Mouse (Mus musculus) heart, embryonic 16.5 days (tissue): ENCODE data around the gene Lkaaear1. TPM values are rescaled to one million over a fixed set of nuclear protein-coding genes. Genes with fewer than 3 reads are reported as not detected.
A peak's percentile ranks its signal among the peaks of the same experiment; 100 is the strongest.

Experiments
- ATAC-seq: fragments of 200-750 bp; cut with Nextera tagmentation; replicated peaks from 2 replicates; pipeline ENCODE4 v1.8.0; 2017; ENCODE audit warnings: moderate number of reproducible peaks; ENCODE audit not compliant: insufficient read depth, low FRiP score; ENCODE audit errors: extremely low read depth
- H3K27ac ChIP-seq: fragments of 300-500 bp; sonication (generic); 2 replicates; pipeline ENCODE4 v1.5.1; 2014; ENCODE audit warnings: mild to moderate bottlenecking, low read length, control low read depth, moderate library complexity
- H3K27me3 ChIP-seq: fragments of 300-500 bp; sonication (generic); 2 replicates; pipeline ENCODE4 v1.6.1; 2014; ENCODE audit warnings: low read length, mixed read lengths; ENCODE audit not compliant: control insufficient read depth, insufficient read depth
- H3K36me3 ChIP-seq: fragments of 300-500 bp; sonication (generic); 2 replicates; pipeline ENCODE4 v1.6.1; 2014; ENCODE audit not compliant: control insufficient read depth, insufficient read depth
- H3K4me1 ChIP-seq: fragments of 300-500 bp; sonication (generic); 2 replicates; pipeline ENCODE4 v1.6.1; 2014; ENCODE audit warnings: low read length, mixed read lengths; ENCODE audit not compliant: control insufficient read depth, insufficient read depth
- H3K4me2 ChIP-seq: fragments of 300-500 bp; sonication (generic); 2 replicates; pipeline ENCODE4 v1.6.1; 2014; ENCODE audit warnings: low read depth, mild to moderate bottlenecking, control low read depth, low read length
- H3K4me3 ChIP-seq: fragments of 300-500 bp; sonication (generic); 2 replicates; pipeline ENCODE4 v1.5.1; 2014; ENCODE audit warnings: mild to moderate bottlenecking, control low read depth, low read length
- H3K9ac ChIP-seq: fragments of 300-500 bp; sonication (generic); 2 replicates; pipeline ENCODE4 v1.6.1; 2014; ENCODE audit warnings: low read length, control low read depth
- H3K9me3 ChIP-seq: fragments of 300-500 bp; sonication (generic); replicated peaks from 2 replicates; pipeline ENCODE4 v1.6.1; 2016; ENCODE audit warnings: low read length; ENCODE audit not compliant: control insufficient read depth
- WGBS: fragments of 180-500 bp; shearing (Covaris S2); extraction: QIAGEN DNeasy Blood & Tissue Kit; methylation state at CpG from one replicate; pipeline ENCODE4 v1.1.7; 2014; 5-methylcytosine and 5-hydroxymethylcytosine counted together
- polyA plus RNA-seq: library from polyadenylated mRNA; unstranded; fragments of >200 nt; fragmentation: Nextera tagmentation; extraction: Ambion mirVana; gene quantifications from 2 replicates; pipeline ENCODE4 v1.2.1, GENCODE M21; 2015

Gene Lkaaear1
- polyA plus RNA-seq, 1 experiment from 2014 or later, result not detected

GRCm38 (mm10) chr2:181713749-181714148, 15.5 kb upstream of the Lkaaear1 start:
- 83% methylated on average over 1 of the region's 1 CpGs for WGBS
- no peak for ATAC-seq

GRCm38 (mm10) chr2:181706668-181707067, 8.4 kb upstream of the Lkaaear1 start:
- no peaks in the 10 kb centered on the region for H3K27me3 ChIP-seq
- no peaks in the 10 kb centered on the region for H3K36me3 ChIP-seq
- no peaks in the 10 kb centered on the region for H3K9me3 ChIP-seq
- no peak overlapping the region for H3K27ac ChIP-seq
- no peaks in the 10 kb centered on the region for H3K4me1 ChIP-seq
- no peak overlapping the region for H3K4me2 ChIP-seq
- H3K9ac ChIP-seq, result no peak overlapping the region
- no peak overlapping the region for H3K4me3 ChIP-seq
- ATAC-seq, result no peak
- 47% methylated on average over 4 of the region's 4 CpGs for whole genome bisulfite sequencing

More at GRCm38 (mm10) chr2:181713749-181714148, 15.5 kb upstream of the Lkaaear1 start:
- Histone ChIP-seq H3K4me2 (no peak overlapping the region), H3K9me3 (no peaks in the 10 kb centered on the region), H3K27me3 (no peaks in the 10 kb centered on the region), H3K4me1 (peaks cover 9% of the 10 kb centered on the region), H3K4me3 (no peak overlapping the region), H3K9ac (no peak overlapping the region), H3K27ac (no peak overlapping the region), H3K36me3 (no peaks in the 10 kb centered on the region)

GRCm38 (mm10) chr2:181696801-181697420, 1.3 kb downstream of the Lkaaear1 start:
- Histone ChIP-seq H3K36me3 (no peaks in the 10 kb centered on the region), H3K27me3 (no peaks in the 10 kb centered on the region), H3K4me3 (no peak overlapping the region), H3K27ac (no peak overlapping the region), H3K9me3 (no peaks in the 10 kb centered on the region), H3K9ac (no peak overlapping the region), H3K4me2 (no peak overlapping the region), H3K4me1 (peaks cover 3% of the 10 kb centered on the region; the same call in 1 of the 2 replicates)
- no peak for ATAC-seq
- 64% methylated on average over 33 of the region's 33 CpGs for WGBS

GRCm38 (mm10) chr2:181695776-181696175, 2.5 kb downstream of the Lkaaear1 start:
- Histone ChIP-seq H3K4me1 (peaks cover 3% of the 10 kb centered on the region; the same call in 1 of the 2 replicates), H3K27me3 (no peaks in the 10 kb centered on the region), H3K27ac (no peak overlapping the region), H3K9ac (no peak overlapping the region), H3K36me3 (no peaks in the 10 kb centered on the region), H3K9me3 (no peaks in the 10 kb centered on the region), H3K4me3 (no peak overlapping the region), H3K4me2 (no peak overlapping the region)
- ATAC-seq, result no peak
- WGBS, result 70% methylated on average over 1 of the region's 1 CpGs

- Histone ChIP-seq H3K36me3 (no peaks in the 10 kb centered on the region), H3K27ac (no peak overlapping the region), H3K27me3 (no peaks in the 10 kb centered on the region), H3K9me3 (no peaks in the 10 kb centered on the region), H3K4me1 (peaks cover 3% of the 10 kb centered on the region; the same call in 1 of the 2 replicates), H3K9ac (no peak overlapping the region), H3K4me2 (peak overlapping the region; percentile 96), H3K4me3 (no peak overlapping the region)
- no peak for ATAC-seq
- 84% methylated on average over 3 of the region's 3 CpGs for whole genome bisulfite sequencing
Observed at GRCm38 (mm10) chr2:181694581-181694980, 3.7 kb downstream of the Lkaaear1 start.

GRCm38 (mm10) chr2:181693339-181694280, 4.6 kb downstream of the Lkaaear1 start, which contains the start of gene Rgs19:
Gene Rgs19 (minus strand): TSS chr2:181693977.
- Histone ChIP-seq H3K27me3 (no peaks in the 10 kb centered on the region), H3K4me3 (peak within 1 kb of the TSS; percentile 76), H3K9ac (peak within 1 kb of the TSS; percentile 82), H3K27ac (peak within 1 kb of the TSS; percentile 57), H3K36me3 (peaks cover 6% of the 10 kb centered on the region; the same call in 1 of the 2 replicates), H3K4me2 (peak within 1 kb of the TSS; percentile 96), H3K9me3 (no peaks in the 10 kb centered on the region), H3K4me1 (peaks cover 3% of the 10 kb centered on the region; the same call in 1 of the 2 replicates)
- under 1% methylated on average over 75 of the region's 75 CpGs for WGBS
- ATAC-seq, result peak; percentile 88

GRCm38 (mm10) chr2:181692304-181692703, 5.9 kb downstream of the Lkaaear1 start:
- Histone ChIP-seq H3K36me3 (peaks cover 12% of the 10 kb centered on the region; the same call in 1 of the 2 replicates), H3K9me3 (no peaks in the 10 kb centered on the region), H3K27ac (no peak overlapping the region), H3K4me1 (peaks cover 3% of the 10 kb centered on the region; the same call in 1 of the 2 replicates), H3K4me3 (no peak overlapping the region), H3K9ac (no peak overlapping the region), H3K4me2 (peak overlapping the region; percentile 96; the same call in 1 of the 2 replicates), H3K27me3 (no peaks in the 10 kb centered on the region)
- 88% methylated on average over 3 of the region's 3 CpGs for WGBS
- ATAC-seq, result no peak

- H3K27ac ChIP-seq, result no peak overlapping the region
- no peak for ATAC-seq
- peaks cover 3% of the 10 kb centered on the region; the same call in 1 of the 2 replicates for H3K4me1 ChIP-seq
- no peak overlapping the region for H3K4me3 ChIP-seq
- H3K9ac ChIP-seq, result no peak overlapping the region
- H3K27me3 ChIP-seq, result no peaks in the 10 kb centered on the region
- no peaks in the 10 kb centered on the region for H3K9me3 ChIP-seq
- 72% methylated on average over 4 of the region's 4 CpGs for WGBS
- 0 out of 2 replicates have a peak overlapping the region, but pooled peaks have one; percentile 10 for H3K4me2 ChIP-seq
- H3K36me3 ChIP-seq, result peaks cover 12% of the 10 kb centered on the region; the same call in 1 of the 2 replicates
Observed at GRCm38 (mm10) chr2:181691571-181691970, 6.7 kb downstream of the Lkaaear1 start.
